Mouse (Mus musculus): Measurements from ENCODE around the gene Mindy4b-ps.

Mindy4b-ps gene

DNA sequence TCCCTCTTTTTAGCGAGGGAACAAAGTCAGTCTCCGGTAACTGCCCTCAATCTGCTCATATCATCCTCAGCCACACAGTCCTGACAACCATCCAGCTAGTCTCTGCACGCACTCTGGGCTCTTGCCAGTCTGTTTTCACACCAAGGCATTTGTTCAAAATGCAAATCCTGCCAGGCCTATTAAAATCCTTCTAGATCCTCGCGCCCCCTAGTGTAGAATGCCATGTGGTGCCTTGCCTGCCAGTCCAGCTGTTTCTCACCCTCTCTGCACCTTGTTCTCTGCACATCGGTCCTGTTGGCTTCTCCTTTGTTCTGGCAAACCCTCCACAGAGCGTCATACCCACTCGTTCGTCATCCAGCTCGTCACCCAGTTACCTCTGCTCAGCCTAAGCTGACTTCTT is 36.2 kb downstream of the Mindy4b-ps start:
- peak; percentile 56 for DNase-seq (ENCODE audit: extremely low spot score)

DNA sequence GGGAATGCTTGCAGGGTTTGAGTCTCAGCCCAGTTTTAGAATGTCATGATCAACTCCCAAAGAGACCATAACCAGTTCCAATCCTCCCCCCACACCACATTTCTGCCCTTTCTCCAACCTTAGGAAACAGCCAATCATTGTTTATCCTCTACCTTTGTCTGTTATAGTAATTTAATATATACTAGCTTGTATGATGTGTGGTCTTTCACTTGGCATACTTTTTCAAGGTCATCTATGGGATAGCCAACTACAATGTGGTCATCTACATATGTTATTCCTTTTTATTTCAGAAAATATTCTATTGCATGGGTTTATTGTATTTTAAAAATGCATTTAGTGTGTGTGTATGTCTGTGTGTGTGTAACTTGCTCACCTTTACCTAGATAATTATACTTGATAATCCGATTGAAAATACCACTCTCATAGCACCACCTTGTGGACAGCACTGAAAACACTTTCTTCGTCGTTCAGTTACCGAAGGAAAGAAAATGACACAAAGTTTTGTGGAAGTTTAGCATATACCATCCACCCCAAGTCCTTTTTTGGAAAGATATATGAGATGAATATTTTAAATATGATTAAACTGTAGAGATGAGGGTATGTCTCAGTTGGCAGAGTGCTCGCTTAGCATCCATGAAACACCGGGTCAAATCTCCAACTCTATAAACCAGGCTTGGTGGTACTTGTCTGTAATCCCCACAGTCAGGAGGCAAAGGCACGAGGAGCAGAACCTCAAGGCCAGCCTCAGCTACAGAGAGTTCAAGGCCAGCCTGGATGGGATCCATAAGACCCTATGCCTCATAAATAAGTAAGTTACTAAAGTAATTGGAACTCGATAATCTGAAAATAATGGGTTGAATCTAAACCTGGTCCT is 37.7 kb downstream of the Mindy4b-ps start:
- peak; percentile 31 for DNase-seq (ENCODE audit: extremely low spot score)

DNA sequence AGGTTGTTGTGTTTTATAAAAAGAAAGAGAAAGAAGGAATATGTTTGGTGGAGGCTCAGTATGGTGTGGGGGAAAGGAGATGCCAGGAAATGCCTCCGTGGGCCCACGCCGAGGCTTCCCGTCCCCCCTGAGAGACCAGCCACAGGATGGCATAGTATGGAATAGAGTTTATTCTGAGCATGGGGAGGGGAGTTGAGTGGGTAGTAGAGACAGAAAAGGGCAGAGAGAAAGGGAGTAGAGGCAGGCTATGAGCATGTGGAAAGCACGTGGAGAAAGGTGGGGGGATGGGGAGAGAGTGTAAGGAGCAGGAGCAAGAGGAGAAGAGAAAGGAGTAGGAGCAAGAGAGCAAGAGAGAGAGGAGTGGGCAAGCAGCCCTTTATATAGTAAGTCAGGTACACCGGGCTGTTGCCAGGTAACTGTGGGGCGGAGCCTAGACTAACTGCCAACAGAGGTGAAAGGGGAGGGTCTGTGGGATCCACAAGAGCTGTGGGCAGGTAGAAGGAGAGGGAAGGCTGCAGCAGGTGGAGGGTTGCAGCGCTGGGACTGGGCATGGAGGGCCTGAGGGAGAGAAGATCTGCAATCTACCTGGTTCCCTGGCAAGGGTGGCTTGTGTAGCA is 38.4 kb downstream of the Mindy4b-ps start:
- DNase-seq (ENCODE audit: extremely low spot score): no peak

DNA sequence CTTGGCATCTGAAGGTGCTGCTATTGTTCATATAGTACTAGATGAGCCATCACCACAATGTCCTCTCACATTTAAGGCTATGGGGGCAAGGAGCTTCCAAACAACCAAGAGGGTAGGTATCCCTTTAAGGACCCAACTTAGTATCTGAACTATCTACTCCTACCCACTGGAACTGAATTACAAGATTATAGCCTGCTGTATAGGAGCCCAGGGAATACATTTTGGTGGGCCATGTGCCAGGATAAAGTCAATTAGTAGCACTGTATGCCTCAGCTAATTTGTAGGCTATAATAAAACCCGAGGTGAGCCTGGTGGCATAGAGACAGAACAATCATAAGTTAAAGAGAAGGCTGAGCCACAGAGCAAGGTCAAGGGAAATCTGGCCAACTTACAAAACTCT is 65.7 kb downstream of the Mindy4b-ps start:
- no peak for DNase-seq (ENCODE audit: extremely low spot score)

DNA sequence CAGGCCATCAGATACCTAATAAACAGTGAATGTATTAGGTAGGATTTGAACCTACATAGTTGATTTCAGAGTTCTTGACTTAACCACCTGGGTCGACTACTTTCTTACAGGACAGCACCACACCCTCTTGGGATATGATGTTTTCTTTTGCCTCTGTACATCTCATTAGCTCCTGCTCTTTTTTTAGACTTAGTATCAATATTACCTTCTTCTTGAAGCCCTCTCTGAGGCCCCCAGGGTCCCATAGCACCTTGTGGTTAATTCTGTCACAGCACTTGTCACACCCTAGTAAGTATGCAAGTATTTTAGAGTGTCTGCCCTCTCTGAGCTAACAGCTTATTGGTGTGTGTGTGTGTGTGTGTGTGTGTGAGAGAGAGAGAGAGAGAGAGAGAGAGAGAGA is 66.3 kb downstream of the Mindy4b-ps start:
- DNase-seq (ENCODE audit: extremely low spot score): no peak

DNA sequence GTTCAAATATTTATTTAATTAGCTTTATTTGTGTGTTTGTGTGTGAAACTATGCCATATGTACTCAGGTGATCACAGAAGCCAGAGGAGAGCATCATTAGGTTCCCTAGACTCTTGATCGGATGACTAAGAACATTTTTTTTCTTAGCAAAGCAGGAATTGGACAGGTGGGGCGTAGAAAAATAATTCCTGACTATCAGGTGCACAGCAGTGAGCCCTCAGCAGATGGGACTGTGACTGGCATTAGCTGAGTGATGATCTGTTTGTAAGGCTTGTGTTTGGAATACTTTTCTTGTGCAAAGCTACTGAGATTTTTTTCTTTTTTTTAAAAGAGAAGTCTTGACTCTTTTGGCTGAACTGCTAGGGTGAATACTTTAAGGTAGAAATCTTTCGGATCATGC is 67.8 kb downstream of the Mindy4b-ps start:
- DNase-seq (ENCODE audit: extremely low spot score): no peak

DNA sequence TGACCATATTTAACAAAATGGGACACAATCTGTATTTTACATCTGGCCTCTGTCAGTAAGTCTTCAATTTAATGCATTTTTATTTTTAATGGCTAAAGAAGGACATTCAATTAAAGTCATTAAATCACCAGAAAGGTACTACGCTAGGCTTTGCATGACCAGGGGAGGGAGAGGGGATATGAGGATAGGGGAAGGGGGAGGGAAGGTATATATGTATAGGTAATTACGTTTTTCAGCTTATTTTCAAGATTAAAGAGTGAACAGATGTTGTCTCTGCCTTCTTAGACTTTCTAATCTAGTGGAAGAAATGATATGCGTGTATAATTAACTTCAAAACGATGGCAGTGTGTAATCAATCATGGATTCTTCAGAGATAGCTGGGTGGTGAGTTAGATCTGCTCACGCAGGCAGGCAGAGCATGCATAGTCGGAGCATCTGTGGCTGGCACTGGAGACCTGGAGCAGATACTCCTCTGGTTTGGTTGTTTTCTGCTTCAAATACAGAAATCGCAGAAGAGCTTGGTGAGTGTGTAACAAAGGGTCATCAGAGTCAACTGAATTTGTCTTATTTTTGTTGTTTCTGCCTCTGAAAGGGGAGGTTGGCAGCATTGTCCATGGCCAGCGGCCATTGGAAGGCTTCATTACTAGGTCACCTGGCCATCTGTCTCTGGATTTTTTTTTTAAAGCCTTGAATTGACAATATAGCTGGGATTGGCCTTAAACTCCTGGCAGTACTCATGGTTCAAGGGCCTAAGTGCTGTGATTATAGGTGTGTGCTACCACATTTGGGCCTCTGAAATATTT is 70.1 kb downstream of the Mindy4b-ps start:
- DNase-seq (ENCODE audit: extremely low spot score): no peak

DNA sequence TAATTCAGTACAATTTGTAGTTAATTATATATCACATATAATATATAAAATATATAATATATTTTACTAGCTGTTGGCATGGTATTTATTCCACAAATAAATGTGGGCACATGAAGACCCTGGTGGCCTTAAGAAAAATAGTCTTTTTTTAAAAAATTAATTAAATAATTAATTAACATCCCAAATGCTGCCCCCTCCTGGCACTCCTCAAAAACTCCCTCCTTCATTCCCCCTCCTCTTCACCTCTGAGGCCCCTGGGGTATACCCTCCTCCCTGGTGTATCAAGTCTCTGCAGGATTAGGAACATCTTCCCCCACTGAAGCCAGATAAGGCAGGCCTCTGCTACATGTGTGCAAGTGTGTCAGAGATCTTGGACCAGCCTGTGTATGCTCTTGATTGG is 73.4 kb downstream of the Mindy4b-ps start:
- no peak for DNase-seq (ENCODE audit: extremely low spot score)

DNA sequence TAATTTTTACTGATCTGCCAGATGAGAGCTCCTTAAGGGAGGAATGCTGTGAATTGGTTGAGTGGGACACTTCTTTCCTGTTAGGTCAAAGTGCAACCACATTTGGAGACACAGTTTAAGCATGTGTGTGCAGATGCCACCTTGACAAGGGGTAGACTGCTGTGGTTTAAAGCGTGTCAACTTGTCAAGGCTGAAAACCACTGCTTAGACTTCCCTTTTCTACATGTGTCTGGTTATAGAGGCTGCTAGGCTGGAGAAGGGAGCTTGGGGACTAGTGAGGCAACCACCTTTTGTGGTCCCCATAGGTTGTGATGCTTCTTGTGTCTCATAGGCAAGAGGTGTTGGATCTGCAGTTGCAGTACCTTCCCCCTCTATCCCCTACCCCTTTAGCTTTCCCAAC is 74.2 kb downstream of the Mindy4b-ps start:
- no peak for DNase-seq (ENCODE audit: extremely low spot score)

DNA sequence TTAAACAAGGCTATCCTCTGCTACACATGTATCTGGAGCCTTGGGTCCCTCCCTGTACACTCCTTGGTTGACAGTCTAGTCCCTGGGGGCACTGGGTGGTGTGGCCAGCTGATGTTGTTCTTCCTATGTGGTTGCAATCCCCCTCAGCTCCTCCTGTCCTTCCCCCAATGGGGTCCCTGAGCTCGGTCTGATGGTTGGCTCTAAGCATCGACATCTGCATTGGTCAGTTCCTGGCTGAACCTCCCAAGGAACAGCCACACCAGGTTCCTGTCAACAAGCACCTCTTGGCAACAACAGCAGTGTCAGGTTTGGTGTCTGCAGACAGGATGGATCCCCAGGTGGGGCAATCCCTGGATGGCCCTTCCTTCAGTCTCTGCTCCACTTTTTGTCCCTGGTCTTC is 82.6 kb downstream of the Mindy4b-ps start:
- DNase-seq (ENCODE audit: extremely low spot score): no peak
